Mouse (Mus musculus) ZHBTc4 (cell line): ENCODE data around the gene Hsdl1.

Experiments
- DNase-seq: peaks from one replicate; pipeline ENCODE4 v3.0.0-alpha.2; 2011; ENCODE audit warnings: low read depth, low spot score

Hsdl1 gene

GRCm38 (mm10) chr8:119580441-119581161, 5.6 kb upstream of the Hsdl1 start:
- no peak for DNase-seq

GRCm38 (mm10) chr8:119579096-119579495, 4.1 kb upstream of the Hsdl1 start:
- DNase-seq = no peak

- no peak for DNase-seq
Observed at GRCm38 (mm10) chr8:119575366-119575726, 363 bp upstream of the Hsdl1 start.

- DNase-seq = no peak
Observed at GRCm38 (mm10) chr8:119572411-119572810, 2.6 kb downstream of the Hsdl1 start.

GRCm38 (mm10) chr8:119571135-119571534, 3.8 kb downstream of the Hsdl1 start:
- no peak for DNase-seq

- no peak for DNase-seq
Observed at GRCm38 (mm10) chr8:119569881-119570280, 5.1 kb downstream of the Hsdl1 start.

- no peak for DNase-seq
Observed at GRCm38 (mm10) chr8:119568951-119569350, 6.0 kb downstream of the Hsdl1 start.

- no peak for DNase-seq
Observed at GRCm38 (mm10) chr8:119568251-119568650, 6.7 kb downstream of the Hsdl1 start.

GRCm38 (mm10) chr8:119566367-119566766, 8.6 kb downstream of the Hsdl1 start:
- peak; percentile 91 for DNase-seq

- DNase-seq = no peak
Observed at GRCm38 (mm10) chr8:119563849-119564251, 11.1 kb downstream of the Hsdl1 start.

GRCm38 (mm10) chr8:119559402-119559720, 15.6 kb downstream of the Hsdl1 start:
- no peak for DNase-seq

GRCm38 (mm10) chr8:119558603-119559401, 16.2 kb downstream of the Hsdl1 start, which contains the start of gene Mbtps1:
Mbtps1 (minus strand) TSS chr8:119558735.
- peak; percentile 100 for DNase-seq

GRCm38 (mm10) chr8:119557821-119558602, 17.0 kb downstream of the Hsdl1 start:
- DNase-seq = peak; percentile 91

GRCm38 (mm10) chr8:119557132-119557531, 17.9 kb downstream of the Hsdl1 start:
- no peak for DNase-seq

GRCm38 (mm10) chr8:119555861-119556260, 19.1 kb downstream of the Hsdl1 start:
- no peak for DNase-seq

GRCm38 (mm10) chr8:119552967-119553366, 22.0 kb downstream of the Hsdl1 start:
- DNase-seq = no peak

GRCm38 (mm10) chr8:119548560-119549113, 26.3 kb downstream of the Hsdl1 start:
- DNase-seq = no peak

- peak; percentile 88 for DNase-seq
Observed at GRCm38 (mm10) chr8:119547019-119547691, 27.8 kb downstream of the Hsdl1 start.

GRCm38 (mm10) chr8:119545791-119546190, 29.2 kb downstream of the Hsdl1 start:
- peak; percentile 42 for DNase-seq

GRCm38 (mm10) chr8:119545180-119545579, 29.8 kb downstream of the Hsdl1 start:
- DNase-seq = peak; percentile 38

GRCm38 (mm10) chr8:119544606-119545005, 30.4 kb downstream of the Hsdl1 start:
- peak; percentile 83 for DNase-seq
